Mouse (Mus musculus): ENCODE data around the gene Obox1.
"Not testable (repeated sequence)": the region's sequence is repeated elsewhere in the genome, so short reads cannot be mapped to it uniquely, and the experiment has no call there.

Gene Obox1

GRCm38 (mm10) chr7:15388421-15388998 lies at the start of gene Obox1, which contains the start of gene Obox2:
Gene Obox1 (plus strand): TSS chr7:15388948.
Gene Obox2 (plus strand): TSS chr7:15388721.
- not testable (repeated sequence) for DNase-seq (ENCODE audit: low spot score)

GRCm38 (mm10) chr7:15399147-15399874 lies 10.6 kb downstream of the Obox1 start:
- not testable (repeated sequence) for DNase-seq (ENCODE audit: low spot score)

GRCm38 (mm10) chr7:15406816-15407215 lies 18.1 kb downstream of the Obox1 start:
- DNase-seq (ENCODE audit: low spot score): not testable (repeated sequence)

GRCm38 (mm10) chr7:15418046-15418445 lies 29.3 kb downstream of the Obox1 start:
- not testable (repeated sequence) for DNase-seq (ENCODE audit: low spot score)

- not testable (repeated sequence) for DNase-seq (ENCODE audit: low spot score)
Observed at GRCm38 (mm10) chr7:15425537-15425936, 36.8 kb downstream of the Obox1 start.

GRCm38 (mm10) chr7:15509411-15509810 lies 120.7 kb downstream of the Obox1 start:
- DNase-seq (ENCODE audit: low spot score): not testable (repeated sequence)

Data from embryo, embryonic 10 days (tissue).